Mouse (Mus musculus): ENCODE results near the gene Epas1. TPM values are rescaled to one million over a fixed set of nuclear protein-coding genes. Genes with fewer than 3 reads are reported as not detected.
A peak's percentile ranks its signal among the peaks of the same experiment; 100 is the strongest.

The Epas1 gene
- total RNA-seq, 2 experiments from 2014 or later = 82.1 to 90.7 TPM

DNA sequence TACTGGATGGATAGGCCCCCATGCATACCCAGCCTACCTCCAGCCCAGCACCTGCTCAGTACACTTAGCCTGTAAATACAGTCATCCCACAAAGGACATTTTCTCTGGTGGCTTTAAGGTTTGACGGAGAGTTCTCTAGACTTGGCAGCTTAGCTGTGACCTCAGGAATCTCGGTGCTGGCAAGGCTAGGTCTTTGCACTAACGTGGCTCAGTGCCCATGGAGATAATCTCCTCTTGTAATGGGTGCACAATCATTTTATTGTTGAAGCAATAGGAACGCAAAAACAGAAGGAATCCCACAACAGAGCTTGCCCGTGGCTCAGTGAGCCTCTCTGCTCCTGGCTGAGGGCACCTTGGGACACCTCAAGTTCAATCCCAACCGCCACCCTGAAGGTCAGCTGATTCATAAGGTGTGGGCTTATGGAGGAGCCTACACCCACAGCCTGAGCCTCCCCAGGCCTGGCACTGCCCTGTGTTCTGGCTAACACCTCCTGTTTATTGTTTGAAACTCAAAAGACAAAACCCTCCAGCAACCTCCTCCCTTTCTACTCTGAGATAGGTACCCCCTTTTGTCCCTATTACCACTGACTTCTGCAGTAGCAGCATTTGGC is 27.3 kb downstream of the Epas1 start:
- intact Hi-C loops (cut with DNase I) = no loop called here
- no peak for DNase-seq (ENCODE audit: low spot score in 2 of 2)

DNA sequence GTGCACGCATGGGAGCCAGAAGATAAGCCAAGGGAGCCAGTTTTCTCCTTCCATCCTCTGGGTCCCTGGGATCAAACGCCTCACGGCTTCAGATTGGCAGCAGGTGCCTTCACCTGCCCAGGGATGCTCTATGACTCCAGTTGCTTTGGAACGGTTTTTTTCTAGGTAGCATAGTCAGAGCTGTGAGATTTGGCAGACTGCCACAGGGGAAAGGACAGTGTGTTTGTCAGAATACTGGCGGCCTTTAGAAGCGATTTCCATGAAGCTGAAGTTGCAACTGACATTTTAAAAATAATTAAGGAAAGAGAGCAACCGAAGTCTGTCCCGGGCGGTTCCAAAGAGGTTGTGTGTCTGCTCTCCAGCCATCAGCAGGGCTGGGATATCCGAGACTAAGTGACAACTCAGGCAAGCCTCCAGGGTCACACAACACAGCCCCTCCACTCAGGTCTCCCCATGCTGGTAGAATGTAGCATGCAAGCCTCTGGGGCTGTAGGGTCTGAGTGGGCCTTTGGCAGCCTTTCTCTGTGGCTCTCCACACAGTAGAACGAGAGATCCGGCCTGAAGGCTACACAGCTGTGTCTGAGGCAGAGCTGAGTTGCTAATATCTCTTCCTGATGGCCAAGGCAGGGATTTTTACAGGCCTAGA is 28.4 kb downstream of the Epas1 start:
- DNase-seq (ENCODE audit: low spot score in 2 of 2) = no peak
- intact Hi-C loops (cut with DNase I) = no loop called here

DNA sequence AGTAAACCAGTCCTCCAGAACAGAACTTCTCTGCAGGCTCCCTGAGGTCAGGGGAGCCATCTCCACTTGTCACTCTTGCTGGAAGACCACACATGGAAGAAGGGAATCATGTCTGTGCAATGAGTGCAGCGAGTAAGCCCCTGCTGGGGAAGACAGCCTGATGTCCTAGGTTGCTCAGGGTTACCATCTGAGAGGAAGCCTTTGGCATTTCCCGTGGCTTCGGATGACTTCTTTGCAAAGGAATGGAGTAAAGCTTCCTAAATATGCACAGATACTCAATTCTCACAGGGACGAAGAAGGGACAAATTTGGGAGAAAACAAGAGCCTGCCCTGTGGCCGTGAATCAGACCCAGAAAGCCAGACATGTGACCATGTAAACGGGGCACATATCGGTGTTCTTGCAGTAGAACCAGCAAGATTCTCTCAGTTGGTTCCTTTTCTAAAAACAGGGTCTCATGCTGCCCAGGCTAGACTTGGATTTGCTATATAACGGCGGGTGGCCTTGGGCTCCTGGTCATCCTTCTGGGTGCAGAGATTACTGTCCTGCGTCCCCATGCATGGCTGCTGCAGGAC is 31.0 kb downstream of the Epas1 start:
- intact Hi-C loops (cut with DNase I) = no loop called here

DNA sequence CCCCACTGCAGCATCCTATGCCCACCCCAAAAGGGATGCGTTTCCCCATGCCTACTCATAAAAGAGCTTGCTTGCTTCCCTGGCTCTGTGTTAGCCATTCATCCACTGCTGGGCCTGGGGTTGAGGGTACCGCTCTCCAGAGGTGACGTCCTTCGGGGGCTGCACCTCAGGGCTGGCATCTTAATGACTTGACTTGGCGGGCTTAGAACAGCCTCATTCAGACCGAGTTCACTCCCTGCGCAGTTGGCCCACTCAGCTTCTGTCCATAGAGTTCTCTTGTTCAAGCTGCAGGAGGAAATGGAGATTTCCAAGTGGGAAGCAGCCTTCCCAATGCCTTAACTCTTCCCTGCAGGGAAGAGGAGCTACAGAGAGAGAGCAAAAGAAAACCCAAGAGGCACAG is 32.1 kb downstream of the Epas1 start:
- DNase-seq (ENCODE audit: low spot score in 2 of 2) = peak; percentile 38 to 52
- intact Hi-C loops (cut with DNase I) = no loop called here

More for the DNA sequence above, 31.0 kb downstream of the Epas1 start:
- no peak for DNase-seq (ENCODE audit: low spot score in 2 of 2)

DNA sequence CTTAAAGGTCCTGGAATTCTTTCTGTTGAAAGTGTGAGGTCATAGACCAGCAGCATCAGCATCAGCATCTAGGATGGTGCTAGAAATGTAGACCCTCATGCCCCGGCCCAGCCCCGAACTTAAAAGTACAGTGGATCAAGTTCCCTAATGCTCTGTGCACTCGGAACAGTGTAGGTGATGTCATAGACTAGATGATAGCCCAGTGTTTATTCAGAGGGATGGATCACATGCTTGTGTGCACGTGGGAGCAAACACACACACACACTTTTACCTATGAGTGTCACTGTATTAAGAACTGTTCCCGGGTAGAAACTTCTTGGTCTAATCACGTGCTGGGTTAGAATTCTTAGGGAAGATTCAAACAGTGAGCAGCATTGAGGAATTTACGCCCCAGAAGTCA is 33.0 kb downstream of the Epas1 start:
- intact Hi-C loops (cut with DNase I) = no loop called here
- DNase-seq (ENCODE audit: low spot score in 2 of 2) = no peak

DNA sequence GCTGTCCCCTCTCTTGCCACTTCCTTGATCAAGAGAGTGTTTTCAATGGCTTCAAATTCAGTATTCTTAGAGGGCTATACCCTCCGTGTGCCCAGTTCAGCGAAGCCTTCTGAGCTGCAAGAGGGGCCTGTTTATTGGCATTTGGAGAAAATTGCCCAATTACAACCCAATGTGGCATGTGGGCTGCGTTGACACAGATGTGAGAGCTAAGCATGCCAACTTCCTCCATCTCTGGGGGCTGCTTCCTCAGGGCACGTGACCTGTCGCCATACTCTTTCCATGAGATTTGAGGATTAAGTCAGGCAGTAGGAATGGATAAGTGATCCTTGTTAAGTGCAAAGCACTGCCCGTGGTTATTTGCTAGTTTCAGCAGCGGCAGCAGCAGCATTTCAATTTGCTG is 34.3 kb downstream of the Epas1 start:
- DNase-seq (ENCODE audit: low spot score in 2 of 2) = no peak
- intact Hi-C loops (cut with DNase I) = no loop called here

DNA sequence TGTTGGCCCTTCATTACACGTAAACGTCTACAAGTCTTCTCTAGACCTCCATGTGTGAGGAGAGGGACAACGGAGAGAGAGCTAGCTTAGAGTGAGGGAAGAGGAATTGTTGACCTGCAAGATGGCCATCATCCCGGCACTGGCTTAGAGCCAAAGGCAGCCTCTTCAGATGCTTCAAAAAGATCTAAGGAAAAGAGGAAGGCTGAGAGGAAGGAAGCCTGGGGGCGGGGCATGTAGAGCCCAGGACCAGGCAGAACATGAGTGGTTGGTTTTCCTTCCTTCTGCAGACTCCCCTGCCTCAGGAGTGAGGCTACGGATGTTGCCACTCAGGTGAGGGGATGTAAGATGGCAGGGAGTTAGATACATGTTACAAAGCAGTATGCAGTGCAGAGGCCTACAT is 34.8 kb downstream of the Epas1 start:
- no peak for DNase-seq (ENCODE audit: low spot score in 2 of 2)
- intact Hi-C loops (cut with DNase I) = no loop called here

DNA sequence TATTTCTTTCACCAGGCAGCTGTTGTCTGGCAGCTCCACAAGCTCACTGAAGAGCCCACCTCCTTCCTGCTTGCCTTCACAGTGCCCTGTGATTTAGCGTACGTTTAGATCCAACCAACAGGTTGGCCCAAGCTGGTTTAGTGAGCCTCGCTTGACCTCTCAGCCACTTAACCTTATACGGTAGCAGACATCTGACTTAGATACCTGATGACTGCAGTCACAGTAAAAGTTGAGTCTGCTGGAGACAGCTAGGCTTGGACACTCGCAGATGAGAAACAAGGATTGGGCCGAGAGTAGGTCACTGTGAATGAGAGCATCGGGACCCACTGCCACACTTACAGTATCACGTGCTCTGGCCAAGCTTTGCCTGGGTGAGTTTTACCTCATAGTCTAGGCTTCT is 38.4 kb downstream of the Epas1 start:
- no peak for DNase-seq (ENCODE audit: low spot score in 2 of 2)
- intact Hi-C loops (cut with DNase I) = no loop called here

DNA sequence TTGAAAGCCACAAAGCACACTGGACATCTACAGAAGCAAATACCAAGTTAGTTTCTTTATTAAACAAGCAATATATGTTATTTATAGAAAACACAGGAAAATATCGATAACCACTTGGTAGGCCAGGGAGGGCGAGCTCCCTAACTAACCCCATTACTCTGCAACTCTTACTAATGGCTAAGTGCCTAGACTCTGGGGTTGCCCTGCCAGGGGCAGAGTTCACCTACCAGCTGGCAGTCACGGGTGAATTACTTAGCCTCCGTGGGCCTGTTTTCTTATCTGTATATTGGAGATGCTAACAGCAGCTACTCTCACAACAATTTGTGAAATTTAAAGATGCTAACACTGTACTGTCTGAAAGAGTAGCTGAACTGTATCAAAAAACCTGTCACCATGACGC is 42.3 kb downstream of the Epas1 start:
- DNase-seq (ENCODE audit: low spot score in 2 of 2) = no peak
- intact Hi-C loops (cut with DNase I) = no loop called here

DNA sequence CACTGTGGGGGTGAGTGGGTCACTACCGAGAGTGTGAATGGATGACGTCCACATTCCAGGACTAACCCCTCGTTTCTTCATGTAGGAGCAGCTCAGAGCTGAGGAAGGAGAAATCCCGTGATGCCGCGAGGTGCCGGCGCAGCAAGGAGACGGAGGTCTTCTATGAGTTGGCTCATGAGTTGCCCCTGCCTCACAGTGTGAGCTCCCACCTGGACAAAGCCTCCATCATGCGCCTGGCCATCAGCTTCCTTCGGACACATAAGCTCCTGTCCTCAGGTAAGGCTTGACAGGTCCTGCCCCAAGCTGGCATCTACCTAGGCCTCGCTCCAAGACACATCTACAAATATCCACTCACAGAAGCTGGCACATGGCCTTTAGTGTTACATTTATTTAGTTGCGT is 43.5 kb downstream of the Epas1 start:
- no peak for DNase-seq (ENCODE audit: low spot score in 2 of 2)
- intact Hi-C loops (cut with DNase I) = no loop called here

DNA sequence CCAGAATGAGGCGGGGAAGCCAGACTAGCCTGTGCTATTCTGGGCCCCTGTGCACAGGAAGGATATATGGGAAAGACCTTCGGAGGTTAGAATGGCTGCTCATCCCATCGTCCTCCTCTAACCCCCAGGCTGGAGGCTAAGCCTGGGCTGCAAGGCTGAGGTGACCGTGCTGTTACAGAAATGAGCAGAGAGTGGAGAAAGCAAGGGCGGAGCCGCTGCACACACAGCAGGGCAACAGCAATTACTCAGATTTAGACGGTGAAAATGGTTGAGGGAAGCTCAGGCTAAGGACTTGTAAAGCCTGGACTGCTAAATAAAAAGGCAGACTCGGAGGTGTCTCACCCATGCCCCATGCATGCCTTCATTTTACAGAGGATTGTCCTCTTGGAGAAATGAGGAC is 45.0 kb downstream of the Epas1 start:
- intact Hi-C loops (cut with DNase I) = loop anchor here (2.0 kb wide), 1 partner anchor 42 kb away; no protein-coding TSS in a partner anchor
- no peak for DNase-seq (ENCODE audit: low spot score in 2 of 2)

DNA sequence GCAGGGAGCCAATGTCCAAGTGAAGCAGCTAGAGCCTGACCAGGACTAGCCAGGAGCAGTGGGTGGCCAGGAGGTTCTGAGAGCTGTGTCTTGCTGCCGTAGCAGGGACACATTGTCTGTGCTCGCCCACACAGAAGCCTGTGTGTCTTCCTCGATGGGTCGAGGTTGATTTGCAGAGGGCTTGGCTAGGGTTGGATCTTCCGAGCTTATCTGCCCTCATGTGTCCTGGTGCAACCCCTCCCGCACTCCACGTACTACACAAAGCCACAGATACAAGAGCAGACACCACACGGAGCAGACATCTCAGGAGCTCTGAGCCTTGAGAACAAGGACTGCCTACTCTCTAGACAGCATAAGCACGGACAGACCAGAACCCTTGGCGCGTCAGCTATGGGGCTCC is 45.5 kb downstream of the Epas1 start:
- intact Hi-C loops (cut with DNase I) = loop anchor here (2.0 kb wide), 1 partner anchor 42 kb away; no protein-coding TSS in a partner anchor
- no peak for DNase-seq (ENCODE audit: low spot score in 2 of 2)

DNA sequence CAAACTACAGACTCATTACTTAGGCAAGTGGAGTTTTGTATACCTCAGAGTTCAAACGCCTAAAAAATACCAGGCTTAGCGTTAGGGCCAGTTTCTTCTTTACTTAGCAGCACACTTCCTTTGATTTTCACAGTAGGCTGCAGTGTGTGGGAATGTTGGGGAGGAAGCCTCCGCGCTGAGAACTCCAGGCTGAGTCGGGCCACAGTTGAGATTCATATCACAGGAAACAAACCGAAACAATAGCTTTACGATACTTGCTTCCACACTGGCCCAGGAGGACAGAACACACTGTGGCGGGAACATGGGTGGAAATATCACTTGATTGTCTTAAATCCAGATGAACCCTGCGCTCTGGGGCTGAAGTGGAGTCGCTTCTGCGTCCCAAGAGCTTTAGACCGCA is 47.0 kb downstream of the Epas1 start:
- intact Hi-C loops (cut with DNase I) = no loop called here
- DNase-seq (ENCODE audit: low spot score in 2 of 2) = peak in 1 of 2 experiments; percentile 31

DNA sequence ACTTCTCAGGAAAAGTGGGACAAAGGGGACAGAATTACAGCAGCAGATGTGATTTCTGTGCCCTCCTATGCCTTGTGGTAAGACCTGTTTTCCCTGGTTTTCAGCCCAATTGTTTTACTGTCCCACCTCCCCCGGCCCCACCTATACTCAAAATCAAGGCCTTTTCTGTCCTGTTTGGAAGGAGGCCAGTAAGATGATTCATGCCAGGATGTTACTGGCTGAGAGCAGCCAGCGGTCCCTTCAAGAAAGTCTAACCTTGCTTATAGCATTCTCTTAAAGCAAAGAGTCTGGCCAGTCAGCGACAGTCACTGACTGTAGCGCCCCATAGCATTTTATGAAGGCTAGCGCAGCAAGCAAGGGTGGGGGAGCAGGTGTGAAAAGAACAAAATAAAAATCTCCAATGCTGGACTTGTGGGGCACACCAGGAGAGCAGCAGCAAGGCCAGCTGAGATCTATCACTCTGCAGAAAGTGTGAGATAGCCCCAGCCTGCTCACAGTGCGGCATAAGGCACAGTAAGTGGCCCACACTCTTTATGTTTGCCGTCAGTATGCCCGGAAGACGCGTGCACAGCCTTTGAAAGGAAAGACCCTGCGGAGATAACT is 47.8 kb downstream of the Epas1 start:
- intact Hi-C loops (cut with DNase I) = no loop called here
- peak in 1 of 2 experiments; percentile 49 for DNase-seq (ENCODE audit: low spot score in 2 of 2)

DNA sequence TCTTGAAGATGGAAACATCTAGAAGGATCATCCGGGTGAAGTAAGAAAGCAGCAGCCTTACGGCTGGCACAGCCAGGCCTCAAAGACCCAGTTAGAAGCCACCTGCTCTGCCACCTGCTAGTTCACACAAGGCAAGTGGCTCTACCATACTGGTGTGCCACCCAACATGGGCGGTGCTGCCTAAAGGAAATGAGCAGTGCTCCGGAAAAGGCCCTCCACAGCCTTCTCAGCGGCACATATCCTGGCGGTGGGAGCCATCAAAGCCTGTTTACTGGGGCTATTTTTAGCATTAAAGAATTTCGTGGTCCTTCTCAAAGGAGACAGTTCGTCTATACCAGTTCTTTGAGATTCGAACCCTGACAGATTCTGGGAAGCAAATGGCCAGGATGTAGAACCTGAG is 48.4 kb downstream of the Epas1 start:
- DNase-seq (ENCODE audit: low spot score in 2 of 2) = no peak
- intact Hi-C loops (cut with DNase I) = no loop called here

DNA sequence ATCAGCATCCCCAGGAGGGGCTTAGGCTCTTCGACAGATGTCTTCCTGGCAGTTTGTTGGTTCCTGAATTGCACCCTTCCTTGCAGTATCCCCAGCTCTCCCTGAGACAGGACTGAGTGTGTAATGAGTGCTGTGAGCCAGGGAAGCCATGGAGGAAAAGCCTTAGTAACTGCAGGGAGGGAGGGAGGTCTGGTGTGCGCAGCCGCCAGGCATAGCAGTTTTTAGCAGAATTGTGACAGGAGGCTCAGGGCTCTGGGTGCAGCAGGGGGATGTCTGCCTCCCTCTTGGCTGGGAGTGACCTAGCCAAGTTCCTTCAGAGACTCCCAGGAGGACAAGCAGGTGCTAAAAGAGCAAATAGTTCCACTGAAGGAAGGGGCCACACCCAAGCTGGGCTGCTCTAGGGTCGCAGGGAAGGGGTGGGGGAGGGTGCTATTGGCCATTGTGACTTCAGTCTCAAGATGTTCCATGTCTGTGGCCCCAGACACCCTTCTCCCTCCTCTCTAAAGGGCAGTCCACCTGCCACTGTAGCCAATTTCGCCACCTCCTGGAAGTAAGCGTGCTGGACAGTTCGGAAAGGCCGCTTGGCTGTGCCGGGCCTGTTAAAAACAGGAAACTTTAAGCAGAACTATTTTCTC is 49.0 kb downstream of the Epas1 start:
- intact Hi-C loops (cut with DNase I) = no loop called here
- DNase-seq (ENCODE audit: low spot score in 2 of 2) = no peak

DNA sequence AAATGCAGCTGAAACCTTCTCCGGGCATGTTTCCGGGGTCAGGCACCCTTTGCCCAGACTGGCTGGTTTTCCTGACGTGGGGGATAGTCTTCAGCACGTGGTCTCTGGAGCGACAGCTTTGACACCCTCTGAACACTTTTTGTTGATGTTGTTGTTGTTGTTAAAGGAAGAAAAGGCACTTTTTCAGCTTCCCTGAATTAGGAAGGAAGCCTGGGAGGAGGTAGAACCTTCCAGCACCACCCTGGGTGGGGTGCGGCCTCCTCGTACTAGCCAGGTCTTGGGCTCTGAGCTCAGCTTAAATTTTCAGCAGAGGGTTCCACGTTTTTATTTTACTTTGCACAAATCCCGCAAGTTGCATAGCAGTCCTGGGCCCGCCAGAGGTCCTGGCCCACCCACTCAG is 49.6 kb downstream of the Epas1 start:
- DNase-seq (ENCODE audit: low spot score in 2 of 2) = no peak
- intact Hi-C loops (cut with DNase I) = no loop called here

DNA sequence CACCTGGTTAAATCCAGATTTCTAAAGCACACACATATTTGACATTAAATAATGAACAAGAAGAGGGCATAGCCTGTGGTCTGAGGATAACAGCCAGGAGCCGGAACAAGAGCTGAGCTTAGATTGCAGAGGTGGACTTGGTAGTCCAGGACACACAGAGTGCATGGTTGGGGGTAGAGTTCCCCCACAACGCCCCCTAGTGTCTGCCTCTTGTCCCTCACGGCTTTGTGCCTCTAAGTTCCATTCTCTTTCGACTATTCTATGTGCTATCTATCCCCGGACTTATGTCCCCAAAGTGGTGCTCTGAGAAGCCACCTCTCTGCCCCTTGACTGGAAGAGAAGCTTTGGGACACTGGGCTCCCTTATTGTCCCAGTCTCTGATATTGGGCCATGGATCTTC is 50.2 kb downstream of the Epas1 start:
- intact Hi-C loops (cut with DNase I) = no loop called here

DNA sequence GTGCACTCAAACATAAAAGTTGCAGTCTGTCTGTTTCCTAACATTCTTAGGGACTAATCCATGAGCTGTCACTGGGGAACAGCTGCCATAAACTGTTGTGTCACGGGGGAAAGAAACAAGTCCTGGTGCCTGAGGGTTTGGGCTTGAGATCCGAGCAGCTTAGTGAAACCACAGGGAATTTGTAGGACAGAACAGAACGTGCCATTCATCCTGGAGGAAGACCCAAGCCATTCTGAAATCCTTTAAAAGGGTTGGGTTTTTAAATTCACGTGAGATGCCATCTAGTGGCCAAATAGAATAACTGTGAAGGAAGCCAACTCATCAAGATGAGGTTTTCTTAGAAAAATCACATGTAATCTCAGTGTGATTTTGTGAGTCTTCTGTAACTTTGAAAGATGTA is 58.5 kb downstream of the Epas1 start:
- peak in 1 of 2 experiments; percentile 53 for DNase-seq (ENCODE audit: low spot score in 2 of 2)
- intact Hi-C loops (cut with DNase I) = loop anchor here (2.0 to 5.0 kb wide), 2 partner anchors 277 to 315 kb away; no protein-coding TSS in a partner anchor

More for the DNA sequence above, 50.2 kb downstream of the Epas1 start:
- no peak for DNase-seq (ENCODE audit: low spot score in 2 of 2)

DNA sequence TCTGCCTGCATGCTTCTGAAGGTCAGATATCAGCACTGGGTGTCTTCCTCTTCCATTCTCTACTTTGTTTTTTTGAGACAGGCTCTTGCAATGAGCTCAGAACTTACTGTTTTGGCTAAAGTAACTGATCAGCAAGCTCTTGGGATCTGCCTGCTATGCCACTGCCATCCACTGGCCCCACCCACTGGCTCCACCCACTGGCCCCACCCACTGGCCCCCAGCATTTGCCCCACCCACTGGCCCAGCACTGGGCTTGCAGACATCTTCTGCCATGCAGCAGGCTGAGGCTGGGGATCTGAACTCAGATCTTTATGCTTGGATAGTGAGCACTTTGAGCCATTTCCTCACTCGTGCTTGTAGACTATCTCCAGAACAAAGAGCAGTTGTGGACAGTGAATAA is 60.8 kb downstream of the Epas1 start:
- intact Hi-C loops (cut with DNase I) = loop anchor here (5.0 kb wide), 1 partner anchor 317 kb away; no protein-coding TSS in a partner anchor
- DNase-seq (ENCODE audit: low spot score in 2 of 2) = no peak

Data from left cerebral cortex, postnatal 25 days (tissue).